Mouse (Mus musculus) gastrocnemius, postnatal 36 days (tissue): ENCODE results near the gene Wtip. TPM values are rescaled to one million over a fixed set of nuclear protein-coding genes. Genes with fewer than 3 reads are reported as not detected.
"Not testable (repeated sequence)": the region's sequence is repeated elsewhere in the genome, so short reads cannot be mapped to it uniquely, and the experiment has no call there.

ENCODE experiments used
- DNase-seq, 2 experiments: peaks; one replicate each; pipeline ENCODE4 v3.0.0; 2022
- intact Hi-C: fragments of 180-260 bp; cut with DNase I; formaldehyde crosslinking; loops from one replicate; pipeline ENCODE4 v1.15.1; 2025
- total RNA-seq, 2 experiments: library from RNA; stranded (reverse); gene quantifications; 2 replicates each; pipeline ENCODE4 v1.2.3; 2021

The Wtip gene
- total RNA-seq, 2 experiments from 2014 or later: 3.6 to 3.8 TPM

DNA sequence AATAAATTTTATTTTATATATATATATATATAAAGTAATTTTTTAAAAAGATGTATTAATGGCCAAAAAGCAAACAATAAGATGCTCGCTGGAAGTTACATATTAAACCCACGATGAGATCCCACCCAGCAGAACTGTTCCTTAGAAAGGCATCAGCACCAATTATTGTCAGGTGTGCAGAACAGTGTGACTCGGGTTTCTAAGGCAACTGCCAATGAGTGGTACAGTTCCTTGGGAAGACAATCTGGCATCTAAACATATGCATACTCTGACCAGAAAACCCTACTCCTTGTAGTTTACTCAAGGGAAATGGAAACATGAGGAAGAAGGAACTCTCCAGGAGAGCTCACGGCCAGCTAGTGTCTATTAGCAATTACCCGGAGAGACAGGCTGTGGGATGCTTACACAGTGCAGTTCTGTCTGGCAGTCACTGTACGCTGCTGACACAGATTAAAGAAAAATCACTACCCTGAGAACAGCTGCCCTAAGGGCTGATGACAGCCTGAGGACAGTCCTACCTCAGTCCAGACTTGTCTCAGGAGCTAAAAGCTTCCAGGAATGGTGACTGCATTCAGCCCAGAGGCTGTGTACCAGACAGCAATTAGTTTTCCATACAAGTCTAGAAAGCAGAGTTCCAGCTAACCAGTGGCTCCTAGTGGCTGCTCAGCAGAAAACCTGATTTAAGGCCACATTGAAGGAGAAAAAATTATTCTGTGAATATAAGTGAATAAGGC lies 9.9 kb downstream of the Wtip start:
- no peak for DNase-seq
- intact Hi-C loops: no loop called here

DNA sequence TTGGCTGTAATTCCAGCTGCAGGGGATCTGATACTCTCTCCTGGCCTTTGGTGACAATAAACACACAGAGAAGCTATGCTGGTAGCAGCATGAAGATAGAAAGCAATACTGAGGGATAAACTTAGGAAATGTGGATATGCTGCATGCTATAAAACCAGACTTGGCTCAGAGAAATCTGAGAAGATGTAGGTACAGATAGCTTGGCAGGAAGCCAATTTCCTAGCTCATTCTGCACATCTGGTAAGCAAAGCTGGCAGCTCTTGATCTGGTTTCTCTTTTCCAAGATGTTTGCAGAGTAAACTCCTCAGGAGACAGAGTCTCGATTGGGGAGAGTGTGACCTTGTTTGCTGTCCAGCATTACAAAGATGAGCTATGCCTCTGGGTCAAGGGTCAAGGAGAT lies 12.4 kb downstream of the Wtip start:
- intact Hi-C loops: not testable (repeated sequence)

GRCm38 (mm10) chr7:34116601-34117000 lies 16.5 kb downstream of the Wtip start:
- no peak for DNase-seq
- intact Hi-C loops: no loop called here

More for the DNA sequence above, 12.4 kb downstream of the Wtip start:
- not testable (repeated sequence) for DNase-seq

- no peak for DNase-seq
- intact Hi-C loops: no loop called here
Measured at GRCm38 (mm10) chr7:34109190-34109589, 23.9 kb downstream of the Wtip start.

- intact Hi-C loops: no loop called here
- DNase-seq: no peak
Measured at GRCm38 (mm10) chr7:34101276-34101675, 31.8 kb downstream of the Wtip start.

GRCm38 (mm10) chr7:34100002-34100401 lies 33.1 kb downstream of the Wtip start:
- intact Hi-C loops: no loop called here
- DNase-seq: no peak

DNA sequence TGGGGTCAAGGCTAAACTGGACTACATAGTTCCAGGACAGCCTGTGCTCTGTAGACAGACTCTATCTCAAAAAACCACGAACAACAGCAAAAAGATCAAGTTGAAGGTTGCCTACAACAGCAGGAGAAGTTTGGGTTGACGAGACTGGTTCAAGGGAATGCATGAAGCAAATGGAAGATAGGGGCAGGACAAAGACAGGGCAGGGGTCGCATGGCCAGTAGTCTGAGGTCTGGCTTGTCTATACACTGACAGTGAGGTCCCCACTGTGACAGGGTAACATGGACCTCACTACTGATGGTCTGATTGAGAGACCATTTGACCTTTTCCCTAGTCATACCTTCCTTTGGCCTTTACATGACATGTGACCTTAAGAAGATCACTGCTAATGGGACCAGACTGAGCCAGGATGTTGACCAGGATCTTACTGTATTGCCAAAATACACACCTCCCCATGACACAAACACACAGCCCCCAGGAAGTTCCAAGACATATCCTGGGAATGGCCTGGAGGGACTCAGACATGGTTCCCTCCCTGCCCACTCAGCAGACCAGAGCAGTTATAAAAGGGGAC lies 38.1 kb downstream of the Wtip start, which contains the start of gene Scgb1b30:
TSS of gene Scgb1b30 (plus strand) at position 521 of the 571 bp plus-strand sequence.
- no peak for DNase-seq
- intact Hi-C loops: no loop called here

GRCm38 (mm10) chr7:34068132-34068531 lies 64.9 kb downstream of the Wtip start:
- intact Hi-C loops, DNase-seq: not testable (repeated sequence)

Other genes starting within 250 kb of the Wtip start
- not detected for gene Scgb2b26, start 188.2 kb downstream of the Wtip start, total RNA-seq
- gene Scgb2b27, start 119.3 kb downstream of the Wtip start, total RNA-seq: not detected
- gene Scgb1b27, start 111.8 kb downstream of the Wtip start, total RNA-seq: not detected
- gene Scgb1b30, start 37.8 kb downstream of the Wtip start, total RNA-seq: not detected
- 10 to 100 TPM; 29.6 to 44.7 TPM for gene Uba2, start 36.3 kb upstream of the Wtip start, total RNA-seq
- gene Pdcd2l, start 63.4 kb upstream of the Wtip start, total RNA-seq: 10 to 100 TPM; 15.3 to 18.1 TPM
- gene Gpi1, start 97.1 kb upstream of the Wtip start, total RNA-seq: 1,000 to 10,000 TPM; 1,148 to 1,175 TPM
- not detected for gene Gm6096, start 117.8 kb upstream of the Wtip start, total RNA-seq
- gene 4931406P16Rik, start 180.3 kb upstream of the Wtip start, total RNA-seq: 10 to 100 TPM; 25.8 to 37.3 TPM